Mouse (Mus musculus): ENCODE measurements around the gene Ugt1a6b. TPM values are rescaled to one million over a fixed set of nuclear protein-coding genes. Genes with fewer than 3 reads are reported as not detected.

Gene Ugt1a6b
- polyA plus RNA-seq, 1 experiment from 2014 or later, result 0.49 TPM

DNA sequence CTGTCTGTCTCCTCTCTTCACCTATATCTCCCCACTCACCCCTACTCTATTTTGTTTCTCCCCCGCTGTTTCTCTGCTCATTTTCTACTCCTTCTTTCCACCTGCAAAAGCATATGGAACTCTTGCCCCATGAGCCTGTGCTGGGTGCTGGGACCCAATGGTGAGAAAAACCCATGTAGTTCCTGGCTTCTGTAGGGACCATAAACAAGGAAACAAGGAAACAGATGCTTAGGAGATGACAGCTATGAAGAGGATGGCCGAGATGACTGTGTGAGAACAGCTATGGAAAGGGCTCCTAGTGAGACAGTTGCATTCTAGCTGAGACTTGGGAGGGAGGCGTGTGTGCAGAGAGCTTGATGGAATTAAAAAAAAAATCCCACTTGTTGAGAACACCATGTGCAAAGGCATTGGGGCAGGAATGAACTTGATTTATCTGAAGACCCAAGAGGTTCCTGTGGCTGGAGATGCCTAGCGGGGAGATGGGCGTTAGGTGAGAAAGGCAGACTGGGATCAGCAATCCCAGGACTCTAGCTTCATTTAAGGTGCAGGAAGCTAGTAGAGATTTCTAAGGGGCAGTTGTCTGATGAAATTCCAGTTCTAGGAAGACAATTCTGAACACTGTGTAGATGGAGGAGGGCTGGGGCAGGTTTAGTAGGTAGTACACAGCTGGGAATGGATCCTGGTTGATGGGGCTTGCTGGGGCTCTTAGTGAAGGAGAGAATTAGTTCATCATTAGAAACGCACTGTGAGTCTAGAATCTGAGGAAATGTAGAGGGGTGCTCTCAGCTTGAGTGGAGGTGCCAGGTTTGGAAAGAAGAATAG lies 128.1 kb downstream of the Ugt1a6b start:
- ATAC-seq, result no peak
- WGBS, result 77% methylated on average over 6 of the region's 6 CpGs
- Histone ChIP-seq H3K9me3 (ENCODE audit: control insufficient read depth, low read length) (peaks cover 72% of the 10 kb centered on the region), H3K27me3 (replicated peaks; ENCODE audit: control insufficient read depth, insufficient read depth, low read length) (no peaks in the 10 kb centered on the region), H3K27ac (ENCODE audit: low read length) (no peak overlapping the region), H3K4me1 (ENCODE audit: control insufficient read depth, insufficient read depth, low read length) (no peaks in the 10 kb centered on the region), H3K9ac (ENCODE audit: low read depth, low read length) (no peak overlapping the region), H3K4me2 (ENCODE audit: low read depth, low read length) (no peak overlapping the region), H3K36me3 (ENCODE audit: control insufficient read depth, insufficient read depth, low read length) (no peaks in the 10 kb centered on the region), H3K4me3 (ENCODE audit: low read length) (no peak overlapping the region)

- Histone ChIP-seq H3K4me1 (ENCODE audit: control insufficient read depth, insufficient read depth, low read length) (no peaks in the 10 kb centered on the region), H3K27ac (ENCODE audit: low read length) (no peak overlapping the region), H3K9me3 (ENCODE audit: control insufficient read depth, low read length) (peaks cover 70% of the 10 kb centered on the region), H3K4me2 (ENCODE audit: low read depth, low read length) (no peak overlapping the region), H3K36me3 (ENCODE audit: control insufficient read depth, insufficient read depth, low read length) (no peaks in the 10 kb centered on the region), H3K4me3 (ENCODE audit: low read length) (no peak overlapping the region), H3K27me3 (replicated peaks; ENCODE audit: control insufficient read depth, insufficient read depth, low read length) (no peaks in the 10 kb centered on the region), H3K9ac (ENCODE audit: low read depth, low read length) (no peak overlapping the region)
- WGBS, result 69% methylated on average over 7 of the region's 7 CpGs
- no peak for ATAC-seq
Observed at GRCm38 (mm10) chr1:88231803-88232499, 128.9 kb downstream of the Ugt1a6b start.

GRCm38 (mm10) chr1:88232664-88233380 lies 129.8 kb downstream of the Ugt1a6b start:
- H3K9ac ChIP-seq (ENCODE audit: low read depth, low read length), result no peak overlapping the region
- no peak overlapping the region for H3K4me2 ChIP-seq (ENCODE audit: low read depth, low read length)
- ATAC-seq, result no peak
- no peaks in the 10 kb centered on the region for H3K27me3 ChIP-seq (replicated peaks; ENCODE audit: control insufficient read depth, insufficient read depth, low read length)
- H3K4me3 ChIP-seq (ENCODE audit: low read length), result no peak overlapping the region
- H3K4me1 ChIP-seq (ENCODE audit: control insufficient read depth, insufficient read depth, low read length), result no peaks in the 10 kb centered on the region
- 57% methylated on average over 3 of the region's 3 CpGs for WGBS
- peaks cover 75% of the 10 kb centered on the region for H3K9me3 ChIP-seq (ENCODE audit: control insufficient read depth, low read length)
- no peaks in the 10 kb centered on the region for H3K36me3 ChIP-seq (ENCODE audit: control insufficient read depth, insufficient read depth, low read length)
- H3K27ac ChIP-seq (ENCODE audit: low read length), result no peak overlapping the region

- Histone ChIP-seq H3K9me3 (ENCODE audit: control insufficient read depth, low read length) (peaks cover 75% of the 10 kb centered on the region), H3K27me3 (replicated peaks; ENCODE audit: control insufficient read depth, insufficient read depth, low read length) (no peaks in the 10 kb centered on the region), H3K4me3 (ENCODE audit: low read length) (no peak overlapping the region), H3K4me2 (ENCODE audit: low read depth, low read length) (no peak overlapping the region), H3K4me1 (ENCODE audit: control insufficient read depth, insufficient read depth, low read length) (no peaks in the 10 kb centered on the region), H3K36me3 (ENCODE audit: control insufficient read depth, insufficient read depth, low read length) (no peaks in the 10 kb centered on the region), H3K27ac (ENCODE audit: low read length) (no peak overlapping the region), H3K9ac (ENCODE audit: low read depth, low read length) (no peak overlapping the region)
- ATAC-seq, result 0 out of 2 replicates have a peak, but pooled peaks have one; percentile 9
- 68% methylated on average over 14 of the region's 14 CpGs for WGBS
Observed at GRCm38 (mm10) chr1:88233421-88234247, 130.6 kb downstream of the Ugt1a6b start.

DNA sequence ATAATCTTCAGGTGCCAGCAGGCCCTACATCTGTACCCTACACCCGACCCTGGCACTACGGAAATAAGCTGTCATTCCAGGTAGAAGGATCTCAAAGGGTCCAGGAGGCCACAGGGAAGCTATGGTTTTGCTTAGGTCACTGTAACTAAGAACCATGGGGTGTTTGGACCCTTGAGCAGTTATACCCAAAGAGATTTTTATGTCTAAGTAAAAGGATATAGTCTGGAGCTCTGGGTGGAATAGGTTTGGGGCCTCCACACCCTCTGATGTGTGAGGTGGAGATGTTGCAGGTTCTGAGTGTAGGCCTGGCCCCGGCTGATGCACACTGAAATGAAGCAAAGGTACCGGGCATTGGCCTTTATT lies 131.2 kb downstream of the Ugt1a6b start:
- WGBS, result 68% methylated on average over 4 of the region's 4 CpGs
- Histone ChIP-seq H3K9ac (ENCODE audit: low read depth, low read length) (no peak overlapping the region), H3K4me3 (ENCODE audit: low read length) (no peak overlapping the region), H3K4me2 (ENCODE audit: low read depth, low read length) (no peak overlapping the region), H3K4me1 (ENCODE audit: control insufficient read depth, insufficient read depth, low read length) (no peaks in the 10 kb centered on the region), H3K36me3 (ENCODE audit: control insufficient read depth, insufficient read depth, low read length) (no peaks in the 10 kb centered on the region), H3K27ac (ENCODE audit: low read length) (no peak overlapping the region), H3K27me3 (replicated peaks; ENCODE audit: control insufficient read depth, insufficient read depth, low read length) (no peaks in the 10 kb centered on the region), H3K9me3 (ENCODE audit: control insufficient read depth, low read length) (peaks cover 77% of the 10 kb centered on the region)
- no peak for ATAC-seq

GRCm38 (mm10) chr1:88234646-88235045 lies 131.6 kb downstream of the Ugt1a6b start:
- H3K27ac ChIP-seq (ENCODE audit: low read length), result no peak overlapping the region
- no peak for ATAC-seq
- no peaks in the 10 kb centered on the region for H3K27me3 ChIP-seq (replicated peaks; ENCODE audit: control insufficient read depth, insufficient read depth, low read length)
- no peak overlapping the region for H3K4me2 ChIP-seq (ENCODE audit: low read depth, low read length)
- H3K4me3 ChIP-seq (ENCODE audit: low read length), result no peak overlapping the region
- no peak overlapping the region for H3K9ac ChIP-seq (ENCODE audit: low read depth, low read length)
- peaks cover 78% of the 10 kb centered on the region for H3K9me3 ChIP-seq (ENCODE audit: control insufficient read depth, low read length)
- WGBS, result 44% methylated on average over 5 of the region's 5 CpGs
- H3K36me3 ChIP-seq (ENCODE audit: control insufficient read depth, insufficient read depth, low read length), result no peaks in the 10 kb centered on the region
- no peaks in the 10 kb centered on the region for H3K4me1 ChIP-seq (ENCODE audit: control insufficient read depth, insufficient read depth, low read length)

GRCm38 (mm10) chr1:88235046-88235893 lies 132.2 kb downstream of the Ugt1a6b start:
- Histone ChIP-seq H3K4me1 (ENCODE audit: control insufficient read depth, insufficient read depth, low read length) (no peaks in the 10 kb centered on the region), H3K9ac (ENCODE audit: low read depth, low read length) (no peak overlapping the region), H3K4me2 (ENCODE audit: low read depth, low read length) (no peak overlapping the region), H3K36me3 (ENCODE audit: control insufficient read depth, insufficient read depth, low read length) (no peaks in the 10 kb centered on the region), H3K27ac (ENCODE audit: low read length) (no peak overlapping the region), H3K27me3 (replicated peaks; ENCODE audit: control insufficient read depth, insufficient read depth, low read length) (no peaks in the 10 kb centered on the region), H3K4me3 (ENCODE audit: low read length) (no peak overlapping the region), H3K9me3 (ENCODE audit: control insufficient read depth, low read length) (peaks cover 72% of the 10 kb centered on the region)
- ATAC-seq, result no peak
- 63% methylated on average over 11 of the region's 11 CpGs for WGBS

DNA sequence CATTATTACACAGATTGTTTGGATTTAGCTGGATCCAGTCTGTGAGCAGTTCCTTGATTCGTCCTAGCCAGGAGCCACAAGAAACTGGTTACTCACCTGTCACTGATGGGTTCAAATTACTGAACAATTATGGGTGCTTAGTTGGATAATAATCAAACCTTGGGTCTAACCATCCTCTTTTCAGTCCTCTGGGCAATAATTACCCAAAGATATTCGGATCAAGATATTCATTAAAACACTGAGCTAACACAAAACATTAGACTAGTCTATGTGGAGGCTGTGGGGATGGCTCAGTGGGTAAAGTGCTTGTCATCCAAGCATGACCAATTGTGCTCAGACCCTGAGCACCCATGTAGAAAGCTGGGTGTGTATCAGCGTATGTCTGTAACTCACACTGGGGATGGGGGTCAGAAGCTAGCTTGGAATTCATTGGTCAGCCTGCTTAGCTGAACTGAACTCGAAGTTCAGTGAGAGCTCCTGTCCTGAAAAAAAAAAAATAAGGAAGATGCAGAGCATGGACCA lies 132.9 kb downstream of the Ugt1a6b start:
- Histone ChIP-seq H3K4me3 (ENCODE audit: low read length) (no peak overlapping the region), H3K9ac (ENCODE audit: low read depth, low read length) (no peak overlapping the region), H3K9me3 (ENCODE audit: control insufficient read depth, low read length) (peaks cover 68% of the 10 kb centered on the region), H3K36me3 (ENCODE audit: control insufficient read depth, insufficient read depth, low read length) (no peaks in the 10 kb centered on the region), H3K27ac (ENCODE audit: low read length) (no peak overlapping the region), H3K4me2 (ENCODE audit: low read depth, low read length) (no peak overlapping the region), H3K27me3 (replicated peaks; ENCODE audit: control insufficient read depth, insufficient read depth, low read length) (no peaks in the 10 kb centered on the region), H3K4me1 (ENCODE audit: control insufficient read depth, insufficient read depth, low read length) (no peaks in the 10 kb centered on the region)
- WGBS, result 60% methylated on average over 4 of the region's 4 CpGs
- ATAC-seq, result no peak

Data from intestine, embryonic 16.5 days (tissue).